Mouse (Mus musculus) limb, embryonic 15.5 days (tissue): ENCODE measurements around the gene Smyd3. TPM values are rescaled to one million over a fixed set of nuclear protein-coding genes. Genes with fewer than 3 reads are reported as not detected.

Experiments
- ATAC-seq: fragments of 200-750 bp; cut with Nextera tagmentation; 2 replicates; pipeline ENCODE4 v1.8.0; 2017; ENCODE audit warnings: low read depth, moderate TSS enrichment; ENCODE audit not compliant: insufficient number of reproducible peaks, low FRiP score, low TSS enrichment
- H3K27ac ChIP-seq: fragments of 300-500 bp; sonication (generic); 2 replicates; pipeline ENCODE4 v1.5.1; 2015; ENCODE audit warnings: moderate library complexity, mild to moderate bottlenecking, inconsistent platforms
- H3K27me3 ChIP-seq: fragments of 300-500 bp; sonication (generic); 2 replicates; pipeline ENCODE4 v1.6.1; 2015; ENCODE audit warnings: inconsistent platforms
- H3K36me3 ChIP-seq: fragments of 300-500 bp; sonication (generic); 2 replicates; pipeline ENCODE4 v1.6.1; 2015; ENCODE audit warnings: inconsistent platforms
- H3K4me1 ChIP-seq: fragments of 300-500 bp; sonication (generic); 2 replicates; pipeline ENCODE4 v1.6.1; 2015; ENCODE audit warnings: inconsistent platforms
- H3K4me2 ChIP-seq: fragments of 300-500 bp; sonication (generic); 2 replicates; pipeline ENCODE4 v1.6.1; 2015; ENCODE audit warnings: mild to moderate bottlenecking, inconsistent platforms
- H3K4me3 ChIP-seq: fragments of 300-500 bp; sonication (generic); 2 replicates; pipeline ENCODE4 v1.5.1; 2015; ENCODE audit warnings: mild to moderate bottlenecking, inconsistent platforms
- H3K9ac ChIP-seq: fragments of 300-500 bp; sonication (generic); 2 replicates; pipeline ENCODE4 v1.6.1; 2015; ENCODE audit warnings: inconsistent platforms
- H3K9me3 ChIP-seq: fragments of 300-500 bp; sonication (generic); 2 replicates; pipeline ENCODE4 v1.6.1; 2016; ENCODE audit warnings: inconsistent platforms
- WGBS: fragments of 180-500 bp; shearing (Covaris S2); methylation state at CpG from one replicate; pipeline ENCODE4 v1.1.7; 2015; 5-methylcytosine and 5-hydroxymethylcytosine counted together
- polyA plus RNA-seq: library from polyadenylated mRNA; unstranded; fragments of >200 nt; fragmentation: Nextera tagmentation; extraction: Ambion mirVana; gene quantifications from 2 replicates; pipeline ENCODE4 v1.2.1, GENCODE M21; 2015

Gene Smyd3
- polyA plus RNA-seq, 1 experiment from 2014 or later: 19.2 TPM

- H3K27ac ChIP-seq: no peak overlapping the region
- H3K36me3 ChIP-seq: no peaks in the 10 kb centered on the region
- no peak for ATAC-seq
- H3K4me3 ChIP-seq: no peak overlapping the region
- peaks cover 5% of the 10 kb centered on the region for H3K4me1 ChIP-seq
- no peak overlapping the region for H3K4me2 ChIP-seq
- 49% methylated on average over 7 of the region's 7 CpGs for WGBS
- no peak overlapping the region for H3K9ac ChIP-seq
- H3K9me3 ChIP-seq: no peaks in the 10 kb centered on the region
- no peaks in the 10 kb centered on the region for H3K27me3 ChIP-seq
Measured at GRCm38 (mm10) chr1:179004133-179004866, 513.5 kb downstream of the Smyd3 start.

- WGBS: 75% methylated on average over 5 of the region's 5 CpGs
- H3K27me3 ChIP-seq: no peaks in the 10 kb centered on the region
- peaks cover 5% of the 10 kb centered on the region for H3K4me1 ChIP-seq
- no peak overlapping the region for H3K9ac ChIP-seq
- H3K9me3 ChIP-seq: no peaks in the 10 kb centered on the region
- no peak overlapping the region for H3K4me3 ChIP-seq
- H3K4me2 ChIP-seq: no peak overlapping the region
- H3K36me3 ChIP-seq: no peaks in the 10 kb centered on the region
- no peak overlapping the region for H3K27ac ChIP-seq
- ATAC-seq: no peak
Measured at GRCm38 (mm10) chr1:179003406-179004132, 514.3 kb downstream of the Smyd3 start.

- H3K27me3 ChIP-seq: no peaks in the 10 kb centered on the region
- no peaks in the 10 kb centered on the region for H3K36me3 ChIP-seq
- H3K27ac ChIP-seq: no peak overlapping the region
- H3K4me2 ChIP-seq: no peak overlapping the region
- H3K9me3 ChIP-seq: no peaks in the 10 kb centered on the region
- H3K9ac ChIP-seq: no peak overlapping the region
- H3K4me1 ChIP-seq: peaks cover 9% of the 10 kb centered on the region
- 0 out of 2 replicates have a peak, but pooled peaks have one; percentile 63 for ATAC-seq
- 54% methylated on average over 9 of the region's 9 CpGs for WGBS
- H3K4me3 ChIP-seq: no peak overlapping the region
Measured at GRCm38 (mm10) chr1:178999876-179000528, 517.8 kb downstream of the Smyd3 start.

- no peak overlapping the region for H3K4me3 ChIP-seq
- H3K4me1 ChIP-seq: peaks cover 9% of the 10 kb centered on the region
- H3K27ac ChIP-seq: no peak overlapping the region
- 15% methylated on average over 4 of the region's 4 CpGs for WGBS
- no peak overlapping the region for H3K4me2 ChIP-seq
- no peaks in the 10 kb centered on the region for H3K36me3 ChIP-seq
- no peaks in the 10 kb centered on the region for H3K27me3 ChIP-seq
- no peak for ATAC-seq
- H3K9me3 ChIP-seq: no peaks in the 10 kb centered on the region
- no peak overlapping the region for H3K9ac ChIP-seq
Measured at GRCm38 (mm10) chr1:178997870-178998269, 520.0 kb downstream of the Smyd3 start.

GRCm38 (mm10) chr1:178994263-178994662, 523.6 kb downstream of the Smyd3 start:
- Histone ChIP-seq H3K4me3 (no peak overlapping the region), H3K36me3 (no peaks in the 10 kb centered on the region), H3K27ac (no peak overlapping the region), H3K9ac (no peak overlapping the region), H3K4me1 (peaks cover 13% of the 10 kb centered on the region; the same call in 1 of the 2 replicates), H3K9me3 (no peaks in the 10 kb centered on the region), H3K4me2 (no peak overlapping the region), H3K27me3 (no peaks in the 10 kb centered on the region)
- 59% methylated on average over 7 of the region's 7 CpGs for WGBS
- ATAC-seq: no peak

GRCm38 (mm10) chr1:178992503-178992902, 525.3 kb downstream of the Smyd3 start:
- no peak for ATAC-seq
- Histone ChIP-seq H3K27me3 (no peaks in the 10 kb centered on the region), H3K4me2 (no peak overlapping the region), H3K36me3 (no peaks in the 10 kb centered on the region), H3K4me3 (no peak overlapping the region), H3K9me3 (no peaks in the 10 kb centered on the region), H3K9ac (no peak overlapping the region), H3K27ac (no peak overlapping the region), H3K4me1 (peaks cover 10% of the 10 kb centered on the region; the same call in 1 of the 2 replicates)
- WGBS: 87% methylated on average over 3 of the region's 3 CpGs

GRCm38 (mm10) chr1:178991470-178991869, 526.4 kb downstream of the Smyd3 start:
- Histone ChIP-seq H3K4me2 (no peak overlapping the region), H3K36me3 (no peaks in the 10 kb centered on the region), H3K4me3 (no peak overlapping the region), H3K4me1 (peaks cover 10% of the 10 kb centered on the region; the same call in 1 of the 2 replicates), H3K9ac (no peak overlapping the region), H3K27ac (no peak overlapping the region), H3K9me3 (no peaks in the 10 kb centered on the region), H3K27me3 (no peaks in the 10 kb centered on the region)
- ATAC-seq: no peak
- 49% methylated on average over 4 of the region's 4 CpGs for WGBS

- Histone ChIP-seq H3K4me1 (peaks cover 10% of the 10 kb centered on the region; the same call in 1 of the 2 replicates), H3K9ac (no peak overlapping the region), H3K36me3 (no peaks in the 10 kb centered on the region), H3K4me2 (no peak overlapping the region), H3K9me3 (no peaks in the 10 kb centered on the region), H3K4me3 (no peak overlapping the region), H3K27ac (no peak overlapping the region), H3K27me3 (no peaks in the 10 kb centered on the region)
- 74% methylated on average over 6 of the region's 6 CpGs for WGBS
- no peak for ATAC-seq
Measured at GRCm38 (mm10) chr1:178991045-178991444, 526.8 kb downstream of the Smyd3 start.

- Histone ChIP-seq H3K27me3 (no peaks in the 10 kb centered on the region), H3K9me3 (no peaks in the 10 kb centered on the region), H3K9ac (no peak overlapping the region), H3K4me3 (no peak overlapping the region), H3K4me1 (peaks cover 10% of the 10 kb centered on the region; the same call in 1 of the 2 replicates), H3K36me3 (no peaks in the 10 kb centered on the region), H3K4me2 (no peak overlapping the region), H3K27ac (no peak overlapping the region)
- ATAC-seq: no peak
- WGBS: 64% methylated on average over 4 of the region's 4 CpGs
Measured at GRCm38 (mm10) chr1:178989485-178989884, 528.4 kb downstream of the Smyd3 start.

GRCm38 (mm10) chr1:178988176-178988575, 529.7 kb downstream of the Smyd3 start:
- no peaks in the 10 kb centered on the region for H3K9me3 ChIP-seq
- H3K36me3 ChIP-seq: no peaks in the 10 kb centered on the region
- H3K4me2 ChIP-seq: no peak overlapping the region
- no peaks in the 10 kb centered on the region for H3K27me3 ChIP-seq
- WGBS: 75% methylated on average over 1 of the region's 1 CpGs
- no peak overlapping the region for H3K27ac ChIP-seq
- no peak for ATAC-seq
- H3K4me3 ChIP-seq: no peak overlapping the region
- H3K9ac ChIP-seq: no peak overlapping the region
- H3K4me1 ChIP-seq: peaks cover 10% of the 10 kb centered on the region; the same call in 1 of the 2 replicates

GRCm38 (mm10) chr1:178981641-178982040, 536.2 kb downstream of the Smyd3 start:
- Histone ChIP-seq H3K27me3 (no peaks in the 10 kb centered on the region), H3K9ac (no peak overlapping the region), H3K4me3 (no peak overlapping the region), H3K9me3 (no peaks in the 10 kb centered on the region), H3K4me2 (no peak overlapping the region), H3K36me3 (no peaks in the 10 kb centered on the region), H3K27ac (no peak overlapping the region), H3K4me1 (peaks cover 17% of the 10 kb centered on the region)
- WGBS: 75% methylated on average over 5 of the region's 5 CpGs
- ATAC-seq: no peak

GRCm38 (mm10) chr1:178980185-178980584, 537.7 kb downstream of the Smyd3 start:
- Histone ChIP-seq H3K9ac (no peak overlapping the region), H3K4me1 (peaks cover 17% of the 10 kb centered on the region), H3K9me3 (no peaks in the 10 kb centered on the region), H3K4me3 (no peak overlapping the region), H3K27ac (no peak overlapping the region), H3K4me2 (no peak overlapping the region), H3K36me3 (no peaks in the 10 kb centered on the region), H3K27me3 (no peaks in the 10 kb centered on the region)
- no peak for ATAC-seq
